Comparison of ENCODE assay signal across 8 mouse cellular contexts in the genomic region with DNA sequence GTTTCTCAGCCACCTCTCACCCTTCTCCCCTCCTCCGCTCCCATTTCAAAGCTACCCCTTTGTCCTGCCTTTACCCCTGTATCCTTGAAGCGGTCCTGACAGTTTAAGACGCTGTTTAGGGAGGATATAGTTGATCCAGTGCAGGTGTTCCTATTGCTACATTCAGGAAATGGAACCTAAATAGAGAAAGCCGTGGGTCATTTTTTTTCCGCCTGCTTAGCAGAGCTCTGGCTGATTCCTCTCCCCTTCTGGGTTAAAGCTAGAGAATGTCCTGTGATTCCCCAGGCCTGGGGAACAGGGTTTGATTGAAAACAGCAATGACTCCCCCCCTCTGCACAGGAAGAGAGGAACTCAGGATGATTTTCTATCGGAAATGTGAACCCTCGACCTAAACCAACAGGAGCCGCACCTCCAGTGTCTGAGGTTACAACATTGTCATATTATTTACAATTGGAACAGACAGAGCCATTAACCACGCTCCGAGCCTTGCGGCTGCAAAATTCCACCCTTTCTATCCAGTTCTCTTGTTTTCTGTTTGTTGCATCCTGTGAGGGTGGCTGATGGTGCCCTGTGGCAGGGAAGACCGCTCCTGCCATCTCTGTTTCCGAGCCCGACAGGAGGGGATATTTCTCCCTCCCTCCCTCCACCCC.
DNase-seq lines count a peak whose midpoint lies in the region; ATAC-seq lines count a peak whose summit lies in the region.

No protein-coding gene starts in this region.

- H3K4me2 ChIP-seq in lung, embryonic 16.5 days (ENCODE audit: low read depth, low read length): peak overlapping the region; percentile 54
- peak overlapping the region; percentile 61 for H3K4me2 ChIP-seq in embryonic facial prominence, embryonic 15.5 days (replicated peaks)
- H3K4me2 ChIP-seq in neural tube, embryonic 15.5 days: peak overlapping the region; percentile 62

- H3K9ac ChIP-seq in lung, embryonic 16.5 days (ENCODE audit: low read length): no peak overlapping the region
- no peak overlapping the region; the same call in 1 of the 2 replicates for H3K9ac ChIP-seq in embryonic facial prominence, embryonic 15.5 days
- H3K9ac ChIP-seq in neural tube, embryonic 15.5 days (replicated peaks): peak overlapping the region; percentile 29; the same call in 1 of the 2 replicates

- peaks cover 6% of the 10 kb centered on the region for H3K4me1 ChIP-seq in lung, embryonic 16.5 days (replicated peaks; ENCODE audit: control insufficient read depth, insufficient read depth, low read length)
- H3K4me1 ChIP-seq in embryonic facial prominence, embryonic 15.5 days: peaks cover 29% of the 10 kb centered on the region
- H3K4me1 ChIP-seq in neural tube, embryonic 15.5 days: peaks cover 15% of the 10 kb centered on the region

- ATAC-seq in lung, embryonic 16.5 days (ENCODE audit: low read depth): no peak
- ATAC-seq in embryonic facial prominence, embryonic 15.5 days (ENCODE audit: insufficient number of reproducible peaks, low FRiP score, low TSS enrichment, low read depth): peak; percentile 65; the same call in 1 of the 2 replicates
- ATAC-seq in neural tube, embryonic 15.5 days (ENCODE audit: low FRiP score): peak; percentile 78

- 16% methylated on average over 14 of the region's 14 CpGs for WGBS in lung, embryonic 16.5 days
- WGBS in embryonic facial prominence, embryonic 15.5 days: 5% methylated on average over 14 of the region's 14 CpGs
- WGBS in neural tube, embryonic 15.5 days: 14% methylated on average over 14 of the region's 14 CpGs

- H3K4me3 ChIP-seq in lung, embryonic 16.5 days (ENCODE audit: low read length): peak overlapping the region; percentile 26
- H3K4me3 ChIP-seq in embryonic facial prominence, embryonic 15.5 days (replicated peaks): peak overlapping the region; percentile 35
- peak overlapping the region; percentile 32 for H3K4me3 ChIP-seq in neural tube, embryonic 15.5 days (replicated peaks)

- DNase-seq in lung, postnatal 25 days (ENCODE audit: low spot score): no peak
- peak; percentile 4 for DNase-seq in kidney, postnatal 14 days
- DNase-seq in spleen, postnatal 14 days (ENCODE audit: low spot score in 2 of 2): no peak
- DNase-seq in adrenal gland, postnatal 25 days: no peak
- DNase-seq in layer of hippocampus, postnatal 36 days: no peak

- H3K27me3 ChIP-seq in lung, embryonic 16.5 days (ENCODE audit: control insufficient read depth, insufficient read depth, low read depth, low read length): no peaks in the 10 kb centered on the region
- no peaks in the 10 kb centered on the region for H3K27me3 ChIP-seq in embryonic facial prominence, embryonic 15.5 days
- no peaks in the 10 kb centered on the region for H3K27me3 ChIP-seq in neural tube, embryonic 15.5 days (replicated peaks)

- no peak overlapping the region for H3K27ac ChIP-seq in lung, embryonic 16.5 days (ENCODE audit: low read length)
- peak overlapping the region; percentile 71 for H3K27ac ChIP-seq in embryonic facial prominence, embryonic 15.5 days (replicated peaks)
- H3K27ac ChIP-seq in neural tube, embryonic 15.5 days (replicated peaks): peak overlapping the region; percentile 42

- no peaks in the 10 kb centered on the region for H3K36me3 ChIP-seq in lung, embryonic 16.5 days (ENCODE audit: control insufficient read depth, insufficient read depth, low read length)
- no peaks in the 10 kb centered on the region for H3K36me3 ChIP-seq in embryonic facial prominence, embryonic 15.5 days
- H3K36me3 ChIP-seq in neural tube, embryonic 15.5 days: no peaks in the 10 kb centered on the region

- H3K9me3 ChIP-seq in lung, embryonic 16.5 days (ENCODE audit: control insufficient read depth, low read length): no peaks in the 10 kb centered on the region
- H3K9me3 ChIP-seq in embryonic facial prominence, embryonic 15.5 days (replicated peaks): no peaks in the 10 kb centered on the region
- no peaks in the 10 kb centered on the region for H3K9me3 ChIP-seq in neural tube, embryonic 15.5 days (replicated peaks)
